Mouse (Mus musculus) thymus, postnatal 36 days (tissue): Measurements from ENCODE around the gene Ablim1.

ENCODE experiments used
- DNase-seq, 2 experiments: peaks; one replicate each; pipeline ENCODE4 v3.0.0; 2022; ENCODE audit warnings: mixed read lengths in 2 of 2

Gene Ablim1

GRCm38 (mm10) chr19:57212406-57212805 is 102.3 kb downstream of the Ablim1 start:
- DNase-seq, result no peak

- DNase-seq, result peak; percentile 28 to 64
Observed at GRCm38 (mm10) chr19:57211444-57212111, 103.1 kb downstream of the Ablim1 start.

DNA sequence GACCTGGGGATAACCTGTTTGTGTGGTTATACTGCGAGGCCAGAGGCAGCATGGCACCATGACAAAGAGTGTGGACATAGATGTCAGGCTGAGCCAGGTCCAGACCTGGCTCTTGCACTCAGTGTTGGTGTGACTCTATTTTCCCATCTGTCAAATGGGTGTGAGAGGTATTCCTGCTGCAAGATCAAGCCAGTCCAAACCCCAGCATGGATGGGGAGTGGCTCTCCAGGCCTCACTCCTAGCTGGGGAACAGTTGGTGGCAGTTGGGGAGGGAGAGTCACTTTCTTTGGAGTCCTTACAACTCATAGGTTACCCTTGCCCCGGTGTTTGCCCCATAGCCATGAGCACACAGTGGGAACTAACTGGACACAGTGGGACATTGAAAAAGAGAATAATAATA is 103.8 kb downstream of the Ablim1 start:
- DNase-seq, result no peak

DNA sequence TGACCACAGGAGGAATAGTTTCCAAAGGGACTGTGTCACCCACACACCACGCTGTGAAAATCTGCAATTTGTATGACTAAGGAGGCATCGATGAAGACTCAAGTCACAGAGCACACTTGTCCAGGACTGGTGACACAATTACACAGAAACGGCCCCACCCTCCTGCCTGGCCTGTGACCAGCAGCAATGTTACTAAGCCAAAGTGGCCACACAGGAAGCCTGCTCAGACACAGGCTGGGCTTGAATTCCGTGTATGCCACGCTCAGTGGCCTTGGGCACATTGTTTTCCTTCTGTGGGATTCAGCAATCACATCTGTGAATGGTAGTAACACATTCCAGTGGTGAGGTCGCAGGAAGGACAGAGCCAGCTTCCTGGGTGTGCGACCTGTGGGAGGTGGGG is 110.6 kb downstream of the Ablim1 start:
- no peak for DNase-seq

GRCm38 (mm10) chr19:57202554-57202953 is 112.2 kb downstream of the Ablim1 start:
- no peak for DNase-seq

GRCm38 (mm10) chr19:57201090-57201483 is 113.6 kb downstream of the Ablim1 start:
- DNase-seq, result no peak

DNA sequence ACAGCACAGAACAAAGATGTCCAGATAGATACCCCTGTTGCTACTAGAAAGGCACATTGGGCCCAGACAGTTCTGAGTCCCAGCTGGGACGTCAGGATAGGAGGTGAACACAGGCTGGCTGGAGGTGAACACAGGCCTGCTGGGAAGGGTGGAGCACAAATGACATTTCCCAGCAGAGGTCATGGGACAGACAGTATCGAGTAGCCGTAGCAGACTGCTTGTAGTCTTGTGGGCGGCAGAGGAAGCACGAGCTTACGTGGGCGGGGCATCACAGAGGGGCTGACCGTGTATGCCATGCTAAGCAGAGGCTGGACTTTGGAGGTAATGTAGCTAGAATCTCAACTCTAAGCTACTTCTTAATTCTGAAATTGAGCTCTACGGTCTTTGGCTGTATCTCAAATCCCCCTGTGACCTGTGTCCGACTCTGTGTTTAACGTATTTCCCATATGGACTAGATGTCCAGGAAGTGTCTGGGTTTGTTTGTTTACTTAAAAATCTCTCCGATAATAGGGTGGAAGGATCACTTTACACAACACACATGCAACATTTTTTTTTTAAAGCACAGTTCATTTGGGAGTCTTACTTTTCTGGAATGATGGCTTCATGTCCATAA is 114.1 kb downstream of the Ablim1 start:
- no peak for DNase-seq

GRCm38 (mm10) chr19:57199361-57199760 is 115.4 kb downstream of the Ablim1 start:
- DNase-seq, result no peak

DNA sequence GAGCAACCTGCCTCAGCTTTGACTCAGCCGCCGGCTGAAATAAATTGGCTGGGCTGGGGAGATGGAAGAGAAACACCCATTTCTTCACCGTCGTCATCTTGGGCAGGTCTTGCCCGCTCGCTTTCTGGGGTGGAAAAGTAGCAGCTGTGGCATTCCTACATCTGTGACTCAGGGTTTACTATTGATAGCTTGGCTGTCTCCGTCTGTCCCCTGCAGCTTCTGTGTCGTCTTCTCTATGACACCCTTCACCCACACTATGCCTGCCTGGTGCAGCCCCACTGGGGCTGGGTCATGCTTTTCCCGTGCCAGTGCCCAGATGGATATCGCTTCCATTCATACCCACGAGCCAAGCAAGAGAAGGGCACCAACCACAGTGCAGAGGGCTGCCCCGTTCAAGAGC is 116.2 kb downstream of the Ablim1 start:
- DNase-seq, result no peak

DNA sequence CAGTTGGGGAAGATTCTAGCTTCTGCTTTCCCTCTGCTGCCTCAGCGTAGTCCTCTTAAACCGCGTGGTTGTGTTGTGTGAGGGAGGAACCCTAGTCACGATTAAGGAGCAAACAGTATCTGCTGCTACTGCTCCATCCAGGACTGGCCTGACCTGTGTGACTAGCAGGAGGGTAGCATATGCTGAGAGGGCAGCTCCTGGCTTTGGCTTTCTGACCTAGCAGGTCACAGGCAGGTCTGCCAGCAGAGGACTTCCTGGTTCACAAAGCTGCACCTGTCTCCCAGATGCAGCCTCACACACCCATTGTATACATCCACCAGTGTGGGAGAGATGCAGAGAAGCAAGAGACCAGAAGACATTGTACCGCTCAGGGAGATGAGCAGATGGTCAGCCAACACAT is 116.7 kb downstream of the Ablim1 start:
- DNase-seq, result no peak

DNA sequence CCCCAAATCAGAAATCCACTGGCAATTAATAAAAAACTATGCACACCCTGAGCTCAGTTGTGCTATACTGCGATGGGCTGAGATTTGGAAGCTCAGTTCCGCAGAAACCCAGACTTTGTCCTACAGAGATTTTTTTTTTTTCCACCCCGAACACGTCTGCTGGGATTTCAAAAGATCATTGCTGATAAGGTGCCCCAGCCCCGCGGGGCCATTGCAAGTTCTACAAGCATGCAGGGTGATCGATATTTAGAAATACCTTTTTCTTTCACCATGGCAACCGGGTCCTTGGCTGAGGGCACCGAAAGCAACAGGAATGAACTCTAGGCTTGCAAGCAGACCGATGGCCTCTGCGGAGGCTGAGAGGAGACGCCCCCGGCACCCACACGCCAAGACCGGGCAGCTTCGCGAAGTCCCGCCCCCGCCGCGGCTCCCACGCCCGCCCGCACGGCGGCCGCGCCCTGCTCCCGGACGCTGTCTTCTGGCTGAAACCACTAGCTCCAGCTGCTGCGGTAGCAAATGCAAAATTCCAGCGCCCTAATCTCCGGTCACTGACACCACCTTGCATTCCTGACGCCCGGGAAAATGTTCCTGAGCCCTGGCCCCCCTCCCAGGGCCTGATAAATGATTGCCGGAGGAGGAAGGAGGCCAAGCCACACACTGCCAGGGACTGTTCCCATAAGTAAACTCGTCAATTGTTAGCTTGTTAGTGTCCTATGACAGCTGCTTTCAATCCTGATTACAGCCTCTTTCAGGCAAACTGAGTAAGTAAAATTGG is 117.5 kb downstream of the Ablim1 start:
- DNase-seq, result peak; percentile 26 to 29

- no peak for DNase-seq
Observed at GRCm38 (mm10) chr19:57196616-57197015, 118.1 kb downstream of the Ablim1 start.

- DNase-seq, result no peak
Observed at GRCm38 (mm10) chr19:57195169-57195930, 119.4 kb downstream of the Ablim1 start.

GRCm38 (mm10) chr19:57193958-57194357 is 120.8 kb downstream of the Ablim1 start:
- DNase-seq, result no peak

DNA sequence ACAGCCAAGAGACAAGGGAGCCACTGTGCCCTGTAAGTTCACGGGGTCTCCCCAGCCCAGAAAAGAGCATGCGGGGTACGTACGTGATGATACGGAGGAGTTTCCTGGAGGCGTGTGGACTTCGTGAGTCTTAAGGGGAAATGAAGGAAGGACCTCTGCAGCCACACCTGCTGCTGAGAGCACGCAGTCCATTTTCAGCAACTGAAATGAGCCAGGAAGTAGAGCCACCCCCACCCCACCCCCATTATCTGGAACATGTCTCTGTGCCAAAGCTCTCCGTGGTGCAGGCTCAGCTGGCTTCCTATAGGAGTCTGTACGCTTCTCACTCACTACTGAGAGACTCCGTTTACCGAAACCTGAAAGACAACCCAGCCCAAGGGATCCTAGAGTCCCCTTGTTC is 121.3 kb downstream of the Ablim1 start:
- no peak for DNase-seq

DNA sequence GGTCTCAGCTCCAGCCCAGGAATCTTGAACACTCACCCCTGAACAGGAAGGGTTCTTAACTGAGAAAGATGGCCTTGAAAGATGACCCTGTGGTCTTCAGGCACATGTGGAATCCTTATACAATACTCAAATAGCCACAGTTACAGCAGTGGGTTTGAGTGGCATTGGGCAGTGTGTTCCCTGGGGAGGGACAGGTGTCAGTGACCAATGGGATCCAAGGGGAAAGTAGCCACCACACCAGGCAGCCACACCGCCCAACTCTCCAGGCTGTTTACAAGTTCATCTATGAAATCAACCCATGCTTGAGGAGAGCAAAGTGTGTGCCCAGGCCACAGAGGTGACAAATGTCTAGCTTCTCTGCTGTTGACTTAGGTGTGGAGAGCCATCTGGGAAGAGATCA is 123.6 kb downstream of the Ablim1 start:
- DNase-seq, result no peak

DNA sequence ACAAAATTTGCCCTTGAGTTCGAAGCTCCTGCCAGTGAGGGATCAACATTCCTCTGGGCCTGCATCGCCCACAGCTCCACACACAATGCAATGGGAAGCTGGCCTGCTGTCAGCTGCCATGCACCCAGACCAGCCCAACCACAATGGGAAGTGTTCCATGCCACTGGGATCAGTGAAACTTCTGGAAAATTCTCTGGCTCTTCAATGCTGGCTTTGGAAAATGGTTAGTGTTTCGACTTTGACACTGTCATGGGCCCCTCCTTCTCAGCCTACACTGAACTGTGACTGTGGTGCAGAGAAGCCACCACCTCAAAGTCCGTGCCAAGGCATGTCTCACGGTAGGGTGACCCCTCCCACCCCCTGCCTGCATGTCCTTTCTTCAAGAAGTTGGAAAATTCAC is 125.3 kb downstream of the Ablim1 start:
- DNase-seq, result no peak

DNA sequence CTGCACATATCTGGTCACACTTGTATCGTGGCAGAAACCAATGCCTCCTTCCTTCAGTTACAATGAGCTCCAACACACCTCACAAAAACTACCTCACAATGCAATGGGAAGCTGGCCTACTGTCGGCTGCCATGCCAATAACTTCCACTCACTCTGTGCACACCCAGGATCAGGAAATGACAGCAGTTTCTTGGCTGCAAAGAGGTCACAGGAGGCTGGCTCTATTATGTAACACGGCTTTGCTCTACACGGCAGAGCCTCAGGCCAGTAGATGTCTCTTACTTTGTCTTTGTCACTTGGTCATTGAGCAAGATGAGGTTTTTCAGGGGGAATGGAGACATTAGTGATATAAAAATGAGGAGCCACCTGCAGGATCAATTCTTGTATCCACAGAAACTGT is 126.2 kb downstream of the Ablim1 start:
- no peak for DNase-seq

DNA sequence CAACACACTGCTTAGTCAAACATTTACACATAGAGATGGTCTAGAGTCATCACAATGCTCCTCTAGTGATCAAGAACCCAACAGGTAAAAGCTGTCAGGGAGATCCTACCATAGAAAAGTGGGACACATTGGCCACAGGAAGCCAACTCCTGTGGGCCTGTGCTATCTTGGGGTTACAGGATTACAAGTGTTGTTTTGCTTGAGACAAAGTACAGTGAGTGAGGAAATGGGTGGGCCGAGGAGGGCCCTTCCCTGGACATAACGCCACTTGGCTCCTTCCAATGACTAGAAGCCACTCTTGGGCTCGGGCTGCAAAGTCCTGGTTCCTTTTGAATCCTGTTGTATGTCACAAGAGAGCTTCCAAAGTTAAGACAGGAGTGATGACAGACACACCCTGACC is 129.7 kb downstream of the Ablim1 start:
- DNase-seq, result no peak

DNA sequence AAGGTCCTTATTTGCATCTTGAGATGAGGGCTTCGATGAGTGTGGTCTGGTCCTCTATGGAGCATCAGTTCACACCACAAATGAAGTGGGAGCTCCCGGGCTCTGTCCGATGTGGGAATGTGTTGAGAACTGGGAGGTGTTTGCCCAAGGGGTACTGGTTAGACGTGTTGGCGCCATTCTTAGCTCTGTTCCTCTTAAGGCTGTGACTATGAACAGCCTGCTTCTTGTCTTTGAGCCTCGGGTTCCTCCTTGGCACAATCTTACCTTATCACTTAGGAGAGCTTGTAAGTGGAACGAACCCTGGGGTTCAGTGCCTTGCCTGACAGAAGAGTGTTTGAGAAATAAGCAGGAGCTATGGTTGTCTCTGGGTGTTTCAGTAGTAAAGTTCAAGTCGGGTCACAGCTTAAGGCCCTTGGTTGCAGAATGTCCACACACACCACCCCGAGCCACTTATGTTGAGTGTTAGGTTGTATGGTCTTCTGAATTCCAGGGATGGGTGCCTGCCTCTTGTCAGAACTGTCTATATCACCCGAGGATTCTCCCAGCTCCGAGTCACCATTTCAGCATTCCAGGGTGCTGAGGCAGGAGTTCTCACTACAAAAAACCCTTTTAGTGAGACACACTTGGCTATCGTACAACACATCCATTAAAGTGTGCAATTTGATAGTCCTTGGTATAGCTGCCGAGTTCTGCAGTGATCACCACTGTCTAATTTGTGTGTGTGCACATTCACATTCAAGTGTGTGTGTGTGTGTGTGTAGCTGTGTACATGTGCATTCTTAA is 131.6 kb downstream of the Ablim1 start:
- DNase-seq, result no peak

- no peak for DNase-seq
Observed at GRCm38 (mm10) chr19:57181852-57182528, 132.7 kb downstream of the Ablim1 start.

DNA sequence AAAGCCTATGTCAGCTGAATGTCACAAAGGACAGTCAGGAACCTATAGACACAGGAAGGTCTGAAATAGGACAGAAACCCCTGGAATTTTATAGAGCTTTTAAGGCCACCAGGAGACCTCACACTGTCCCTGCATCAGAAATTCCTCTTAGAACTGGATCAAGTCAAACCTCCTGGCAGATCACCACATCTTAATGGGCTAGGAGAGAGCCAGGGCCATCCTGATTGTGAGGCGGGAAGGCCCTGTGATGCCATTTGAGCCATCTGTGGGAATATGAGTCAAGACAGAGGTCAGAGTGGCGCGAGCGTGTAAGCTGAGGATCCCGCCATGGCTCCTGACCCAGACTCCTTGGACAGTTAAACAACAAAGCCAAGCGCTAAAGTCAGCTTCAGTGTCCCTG is 133.4 kb downstream of the Ablim1 start:
- DNase-seq, result no peak
